8 mouse cellular contexts compared by ENCODE assay signal in genomic region chr10:93166382-93166769, GRCm38 (mm10). TPM values are rescaled to one million over a fixed set of nuclear protein-coding genes. Genes with fewer than 3 reads are reported as not detected.
DNase-seq lines count a peak whose midpoint lies in the region; ATAC-seq and TF ChIP-seq lines count a peak whose summit lies in the region.

No protein-coding gene starts in this region.

- no peak for DNase-seq in kidney, postnatal 14 days
- DNase-seq in brain, adult 2 months (ENCODE audit: low read depth, low spot score): peak; percentile 76
- peak; percentile 29 for DNase-seq in liver
- no peak for DNase-seq in yolk sac, embryonic 10.5 days (ENCODE audit: low spot score)
- DNase-seq in frontal cortex, postnatal 10 days (ENCODE audit: low spot score in 2 of 2): no peak

- H3K27ac ChIP-seq in kidney, embryonic 15.5 days: peak overlapping the region; percentile 59; the same call in 1 of the 2 replicates
- no peak overlapping the region for H3K27ac ChIP-seq in forebrain, embryonic 15.5 days (replicated peaks)
- H3K27ac ChIP-seq in olfactory bulb, adult 2 months (ENCODE audit: insufficient read depth, low read depth, low read length): peak overlapping the region; percentile 0; the same call in 1 of the 2 replicates

- H3K9me3 ChIP-seq in kidney, embryonic 15.5 days (replicated peaks): no peaks in the 10 kb centered on the region
- no peaks in the 10 kb centered on the region for H3K9me3 ChIP-seq in forebrain, embryonic 15.5 days

- TF ChIP-seq POLR2A in olfactory bulb, adult 2 months (IDR thresholded peaks at IDR 0.05; ENCODE audit: insufficient read depth, low read depth, low read length): no peak

- peaks cover 37% of the 10 kb centered on the region for H3K4me1 ChIP-seq in kidney, embryonic 15.5 days
- peaks cover 54% of the 10 kb centered on the region for H3K4me1 ChIP-seq in forebrain, embryonic 15.5 days
- peaks cover 5% of the 10 kb centered on the region for H3K4me1 ChIP-seq in olfactory bulb, adult 2 months (ENCODE audit: control insufficient read depth, insufficient read depth, low read length)

- H3K9ac ChIP-seq in kidney, embryonic 15.5 days: no peak overlapping the region
- H3K9ac ChIP-seq in forebrain, embryonic 15.5 days (replicated peaks): no peak overlapping the region

- H3K36me3 ChIP-seq in kidney, embryonic 15.5 days: no peaks in the 10 kb centered on the region
- no peaks in the 10 kb centered on the region for H3K36me3 ChIP-seq in forebrain, embryonic 15.5 days

- no peak for ATAC-seq in kidney, embryonic 15.5 days (replicated peaks; ENCODE audit: low FRiP score)
- ATAC-seq in forebrain, embryonic 15.5 days (replicated peaks): no peak

- TF ChIP-seq CTCF in olfactory bulb, adult 2 months (IDR thresholded peaks at IDR 0.05; ENCODE audit: insufficient read depth, low read depth, low read length): no peak

- no peaks in the 10 kb centered on the region for H3K27me3 ChIP-seq in kidney, embryonic 15.5 days
- H3K27me3 ChIP-seq in forebrain, embryonic 15.5 days: no peaks in the 10 kb centered on the region

- WGBS in kidney, embryonic 15.5 days: 32% methylated on average over 5 of the region's 5 CpGs
- 7% methylated on average over 5 of the region's 5 CpGs for WGBS in forebrain, embryonic 15.5 days
- 15% methylated on average over 5 of the region's 5 CpGs for WGBS in olfactory bulb, adult 2 months

- H3K4me3 ChIP-seq in kidney, embryonic 15.5 days (replicated peaks): no peak overlapping the region
- peak overlapping the region; percentile 13; the same call in 1 of the 2 replicates for H3K4me3 ChIP-seq in forebrain, embryonic 15.5 days
- peak overlapping the region; percentile 15 for H3K4me3 ChIP-seq in olfactory bulb, adult 2 months (ENCODE audit: insufficient read depth, low read depth, low read length)

- H3K4me2 ChIP-seq in kidney, embryonic 15.5 days: peak overlapping the region; percentile 28
- H3K4me2 ChIP-seq in forebrain, embryonic 15.5 days (replicated peaks): peak overlapping the region; percentile 36

RNA-seq across cellular contexts. Expression of gene Cdk17, which starts 5.7 kb away (rescaled TPM):
- polyA plus RNA-seq in kidney, embryonic 15.5 days (2015; fragmentation: Nextera tagmentation; extraction: Ambion mirVana): 16.7 and 17.2 TPM in 2 replicates
- 50.2 and 57.3 TPM in 2 replicates for polyA plus RNA-seq in forebrain, embryonic 15.5 days (2015; fragmentation: Nextera tagmentation; extraction: Ambion mirVana)
- polyA plus RNA-seq in olfactory bulb, adult 2 months (2012; ENCODE audit: insufficient read depth, insufficient read length, low replicate concordance, missing spikeins): 158 TPM in 1 of 2 replicates, not detected in the other

Comparison
In these comparisons a context has a peak if more than half of its experiments do, and no peak if none do; other contexts are left out.
1. DNase-seq: peak in brain, adult 2 months (single experiment) and liver (single experiment); none in kidney, postnatal 14 days (single experiment), yolk sac, embryonic 10.5 days (single experiment) and frontal cortex, postnatal 10 days (0 of 2).